In the genomic region with DNA sequence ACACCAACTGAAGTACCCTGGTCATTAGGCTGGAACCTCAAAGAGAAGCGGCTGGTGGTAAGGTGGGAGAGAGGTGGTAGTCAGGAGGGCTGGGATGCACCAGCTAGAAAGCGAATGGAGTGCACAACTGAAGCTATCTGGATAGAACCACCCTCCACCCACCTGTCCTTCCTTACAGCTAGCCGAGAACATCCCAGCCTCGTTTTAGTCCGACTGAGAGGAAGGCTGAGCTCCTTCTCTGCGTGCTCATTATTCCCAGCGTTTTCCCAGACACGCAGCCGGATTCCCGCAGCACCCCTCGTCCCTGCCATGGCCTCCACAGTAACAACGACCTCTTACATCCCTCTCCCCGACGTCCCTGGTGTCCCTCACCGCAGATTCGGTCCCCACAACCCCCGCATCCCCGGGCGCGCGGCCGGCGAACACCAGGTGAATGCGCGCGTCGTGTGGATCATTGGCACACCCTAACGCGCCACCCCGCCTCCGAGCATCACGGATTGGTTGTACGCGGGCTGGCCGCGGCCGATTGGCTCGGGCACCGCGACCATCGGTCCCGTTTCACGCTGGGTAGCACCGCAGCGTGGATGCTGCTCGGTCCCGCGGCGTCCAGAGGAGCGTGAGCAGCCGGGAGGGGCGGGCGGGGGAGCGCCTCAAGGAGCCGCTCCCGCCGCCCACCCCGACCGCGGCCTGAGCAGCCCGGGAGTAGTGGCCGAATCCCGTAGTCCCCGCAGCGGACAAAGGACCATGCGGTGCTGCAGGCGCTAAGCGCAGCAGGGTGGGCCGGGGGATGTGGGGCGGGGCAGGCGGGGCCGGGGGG, we compare ENCODE assay signal across 8 mouse cellular contexts. TPM values are rescaled to one million over a fixed set of nuclear protein-coding genes. Genes with fewer than 3 reads are reported as not detected.
DNase-seq lines count a peak whose midpoint lies in the region; ATAC-seq lines count a peak whose summit lies in the region.

B4galnt4 (plus strand) TSS at position 679 of the 817 bp plus-strand sequence.

- peak within 1 kb of the TSS; percentile 74 for H3K4me3 ChIP-seq in intestine, embryonic 16.5 days (ENCODE audit: low read length)

- H3K9me3 ChIP-seq in intestine, embryonic 16.5 days (ENCODE audit: control insufficient read depth, low read length), result no peaks in the 10 kb centered on the region

- peak within 1 kb of the TSS; percentile 98 for H3K4me2 ChIP-seq in intestine, embryonic 16.5 days (ENCODE audit: low read depth, low read length)

- no peaks in the 10 kb centered on the region for H3K36me3 ChIP-seq in intestine, embryonic 16.5 days (ENCODE audit: control insufficient read depth, insufficient read depth, low read length)

- no peaks in the 10 kb centered on the region for H3K27me3 ChIP-seq in intestine, embryonic 16.5 days (replicated peaks; ENCODE audit: control insufficient read depth, insufficient read depth, low read length)

- H3K9ac ChIP-seq in intestine, embryonic 16.5 days (ENCODE audit: low read depth, low read length), result peak within 1 kb of the TSS; percentile 78

- peak; percentile 48 for DNase-seq in ovary, adult 18-20 months (ENCODE audit: low spot score)
- no peak for DNase-seq in ovary, postnatal 14 days (ENCODE audit: low spot score)
- peak; percentile 95 for DNase-seq in embryo, embryonic 11 days
- peak; percentile 97 for DNase-seq in heart, adult 11 months
- DNase-seq in left cerebral cortex, postnatal 36 days (ENCODE audit: low spot score in 2 of 2), result peak; percentile 94 to 95
- DNase-seq in right cerebral cortex, postnatal 4 days, result peak; percentile 92

- under 1% methylated on average over 69 of the region's 72 CpGs for WGBS in intestine, embryonic 16.5 days

- no peak within 1 kb of the TSS for H3K27ac ChIP-seq in intestine, embryonic 16.5 days (ENCODE audit: low read length)

- peak; percentile 87 for ATAC-seq in intestine, embryonic 16.5 days
- peak; percentile 41; the same call in 1 of the 2 replicates for ATAC-seq in megakaryocyte-erythroid progenitor cell, adult 5-6 weeks (replicated peaks; ENCODE audit: low FRiP score, low TSS enrichment, poor library complexity, severe bottlenecking)

- peaks cover 26% of the 10 kb centered on the region for H3K4me1 ChIP-seq in intestine, embryonic 16.5 days (ENCODE audit: control insufficient read depth, insufficient read depth, low read length)

- intact Hi-C loops in left cerebral cortex, postnatal 36 days (cut with DNase I), result loop anchor here (5.0 kb wide), 1 partner anchor 203 kb away; the partner anchor contains the start of genes Bet1l, Gm45785 and Ric8a

RNA-seq across cellular contexts. Expression of gene B4galnt4, which starts in this region (rescaled TPM):
- polyA plus RNA-seq in intestine, embryonic 16.5 days (2015; fragmentation: Nextera tagmentation; extraction: Ambion mirVana), result 7.2 and 7.3 TPM in 2 replicates
- total RNA-seq in left cerebral cortex, postnatal 36 days (2021), result 10 to 100 TPM; 84.4 to 86.3 TPM
- 0.20 and 0.70 TPM in 2 replicates for total RNA-seq in megakaryocyte-erythroid progenitor cell, adult 5-6 weeks (2014; fragmentation: Nextera tagmentation)
- not detected in 2 replicates for total RNA-seq in megakaryocyte-erythroid progenitor cell, adult 5-6 weeks (2017)

Comparison
In these comparisons a context has a peak if more than half of its experiments do, and no peak if none do; other contexts are left out.
1. RNA of gene B4galnt4 (total RNA-seq): 84.4 to 86.3 TPM in left cerebral cortex, postnatal 36 days; 0.20 to 0.70 TPM in megakaryocyte-erythroid progenitor cell, adult 5-6 weeks; every median in the first group is over 10 times any median in the second.
2. Peak in ATAC-seq in megakaryocyte-erythroid progenitor cell, adult 5-6 weeks; RNA of the gene not detected or under 1 TPM.